Mouse (Mus musculus) cerebellum, adult 11 months (tissue): ENCODE data around the gene Evx2.

Experiments
- DNase-seq: peaks from one replicate; pipeline ENCODE4 v3.0.0; 2022

Gene Evx2

GRCm38 (mm10) chr2:74680561-74681398 is 21.4 kb upstream of the Evx2 start:
- no peak for DNase-seq

DNA sequence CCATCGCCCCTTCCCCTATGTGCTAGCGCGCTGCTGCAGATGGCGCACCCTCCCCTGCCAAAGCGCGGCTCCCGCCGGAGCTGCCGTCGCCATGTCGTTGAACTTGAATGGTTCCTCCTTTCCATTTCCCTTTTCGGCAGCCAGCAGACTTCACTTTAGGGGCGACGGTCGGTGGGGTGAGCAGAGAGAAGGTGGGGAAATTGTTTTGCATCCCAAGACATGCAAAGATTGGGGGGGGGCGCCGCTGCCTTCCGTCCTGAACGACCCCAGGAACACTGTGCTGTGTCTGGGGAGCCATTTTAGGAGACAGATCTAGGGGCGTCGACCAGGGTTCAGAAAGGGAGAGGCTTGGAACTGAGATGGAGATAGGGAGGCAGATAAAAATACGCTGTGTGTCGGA is 20.6 kb upstream of the Evx2 start:
- no peak for DNase-seq

- DNase-seq = no peak
Observed at GRCm38 (mm10) chr2:74679596-74679971, 20.2 kb upstream of the Evx2 start.

DNA sequence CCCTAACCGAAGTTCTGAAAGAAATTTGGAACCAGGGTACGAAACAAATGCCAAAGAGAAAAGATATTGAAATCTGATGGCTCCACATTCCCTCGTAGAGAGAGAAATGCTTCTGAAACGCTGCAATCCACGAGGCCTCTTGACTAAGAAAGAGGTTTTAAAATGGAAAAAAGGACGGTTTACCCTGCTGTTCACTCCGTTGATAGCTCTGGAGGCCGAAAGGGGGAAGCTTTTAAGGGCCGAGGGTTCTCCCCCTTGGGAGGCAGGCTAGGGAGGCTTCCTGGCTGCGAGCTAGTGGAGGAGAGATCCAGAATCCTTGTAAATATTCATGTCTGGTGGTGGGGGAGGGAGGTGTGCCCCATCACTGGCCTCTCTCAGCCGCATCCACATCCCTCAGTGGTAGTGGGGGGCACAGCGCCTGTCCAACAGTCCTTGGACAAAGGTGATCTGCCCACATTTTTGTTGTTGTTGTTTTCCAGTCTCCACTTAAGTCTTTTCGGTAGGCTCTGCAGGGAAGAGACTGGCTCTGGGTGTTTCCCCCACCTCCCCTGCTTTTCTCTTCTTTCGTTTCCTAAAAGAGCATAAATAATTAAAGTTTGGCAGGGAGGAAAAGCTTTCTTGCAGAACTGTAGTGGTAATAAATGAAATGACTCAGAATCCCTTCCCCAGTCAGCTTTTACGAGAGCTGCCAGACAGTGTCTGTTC is 19.7 kb upstream of the Evx2 start, which contains the start of gene Hoxd11:
Hoxd11 (plus strand) TSS at position 667 of the 705 bp plus-strand sequence.
- DNase-seq = no peak

- no peak for DNase-seq
Observed at GRCm38 (mm10) chr2:74677106-74677505, 17.7 kb upstream of the Evx2 start.

DNA sequence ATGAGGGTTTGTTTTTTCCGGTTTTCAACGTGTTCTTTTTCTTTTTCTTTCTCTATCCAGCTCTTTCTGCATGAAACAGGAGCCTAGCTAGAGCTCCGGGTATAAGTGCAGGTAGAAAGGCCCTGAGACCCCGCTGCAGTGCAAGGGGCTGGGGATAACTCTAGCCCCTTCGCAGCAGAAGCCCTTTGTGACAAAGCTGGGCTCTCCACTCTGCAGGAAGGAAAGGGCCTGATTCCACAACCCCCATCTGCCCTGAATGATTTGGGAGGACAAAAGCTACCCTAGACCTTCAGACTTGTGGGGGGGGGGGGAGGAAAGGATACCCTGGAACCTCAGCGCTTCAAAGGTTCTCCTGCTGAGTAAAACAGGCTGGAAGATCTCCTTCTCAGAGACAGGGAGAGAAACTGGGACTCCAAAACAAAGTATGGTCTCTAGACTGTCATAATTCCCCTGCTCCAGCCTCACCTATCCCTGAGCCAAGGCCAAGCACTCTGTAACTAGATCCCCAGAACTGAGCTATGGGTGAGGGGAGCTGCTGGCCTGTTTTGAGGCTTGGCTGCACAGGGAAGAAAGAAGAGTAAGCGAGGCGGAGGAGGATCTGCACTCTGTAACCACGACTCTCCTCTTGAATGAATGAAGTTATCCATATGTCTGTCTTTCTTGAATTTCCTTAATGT is 17.2 kb upstream of the Evx2 start:
- DNase-seq = no peak

DNA sequence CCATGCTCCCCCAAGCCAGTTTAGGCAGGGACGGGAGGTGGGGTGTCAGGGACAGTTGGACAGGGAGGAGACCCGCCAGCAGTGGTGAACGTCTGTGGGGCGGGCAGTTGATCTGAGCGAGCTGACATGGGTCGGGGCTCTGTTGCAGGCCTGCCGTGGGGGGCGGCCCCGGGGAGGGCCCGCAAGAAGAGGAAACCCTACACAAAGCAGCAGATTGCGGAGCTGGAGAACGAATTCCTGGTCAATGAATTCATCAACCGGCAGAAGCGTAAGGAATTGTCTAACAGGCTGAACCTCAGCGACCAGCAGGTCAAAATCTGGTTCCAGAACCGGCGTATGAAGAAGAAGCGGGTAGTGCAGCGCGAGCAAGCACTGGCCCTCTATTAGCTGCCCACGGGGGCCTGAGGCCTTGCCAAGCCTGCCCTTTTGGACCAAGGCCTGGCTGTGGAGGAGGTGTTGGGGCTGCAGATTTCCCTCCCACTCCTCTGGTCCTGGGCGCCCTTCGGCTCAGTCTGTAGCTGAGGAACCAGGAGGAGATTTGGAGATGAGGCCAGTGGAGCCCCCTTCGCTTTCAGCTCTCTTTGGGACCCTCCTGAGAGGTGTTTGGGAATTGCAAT is 16.4 kb upstream of the Evx2 start:
- no peak for DNase-seq

DNA sequence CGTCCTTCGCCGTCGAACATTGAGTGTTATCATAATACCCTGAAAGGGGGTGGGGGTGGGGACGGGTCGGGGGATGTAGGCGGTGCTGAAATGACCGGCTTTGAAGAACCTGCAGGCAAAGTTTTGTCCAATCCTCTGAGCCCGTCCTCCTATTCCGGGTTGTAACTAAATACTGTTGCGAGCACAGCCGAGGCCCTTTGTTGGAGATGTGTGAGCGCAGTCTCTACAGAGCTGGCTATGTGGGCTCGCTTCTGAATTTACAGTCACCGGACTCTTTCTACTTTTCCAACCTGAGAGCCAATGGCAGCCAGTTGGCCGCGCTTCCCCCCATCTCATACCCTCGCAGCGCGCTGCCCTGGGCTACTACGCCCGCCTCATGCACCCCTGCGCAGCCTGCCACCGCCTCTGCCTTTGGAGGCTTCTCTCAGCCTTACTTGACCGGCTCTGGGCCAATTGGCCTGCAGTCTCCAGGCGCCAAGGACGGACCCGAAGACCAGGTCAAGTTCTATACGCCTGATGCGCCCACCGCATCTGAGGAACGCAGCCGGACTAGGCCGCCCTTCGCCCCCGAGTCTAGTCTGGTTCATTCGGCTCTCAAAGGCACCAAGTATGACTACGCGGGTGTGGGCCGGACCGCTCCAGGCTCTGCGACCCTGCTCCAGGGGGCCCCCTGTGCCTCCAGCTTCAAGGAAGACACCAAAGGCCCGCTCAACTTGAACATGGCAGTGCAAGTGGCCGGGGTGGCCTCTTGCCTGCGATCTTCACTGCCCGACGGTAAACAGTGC is 15.7 kb upstream of the Evx2 start, which contains the start of gene Hoxd12:
Hoxd12 (plus strand) TSS at position 133 of the 785 bp plus-strand sequence.
- DNase-seq = no peak

GRCm38 (mm10) chr2:74673835-74674425 is 14.6 kb upstream of the Evx2 start:
- DNase-seq = no peak

- peak; percentile 28 for DNase-seq
Observed at GRCm38 (mm10) chr2:74672481-74673362, 13.4 kb upstream of the Evx2 start.

DNA sequence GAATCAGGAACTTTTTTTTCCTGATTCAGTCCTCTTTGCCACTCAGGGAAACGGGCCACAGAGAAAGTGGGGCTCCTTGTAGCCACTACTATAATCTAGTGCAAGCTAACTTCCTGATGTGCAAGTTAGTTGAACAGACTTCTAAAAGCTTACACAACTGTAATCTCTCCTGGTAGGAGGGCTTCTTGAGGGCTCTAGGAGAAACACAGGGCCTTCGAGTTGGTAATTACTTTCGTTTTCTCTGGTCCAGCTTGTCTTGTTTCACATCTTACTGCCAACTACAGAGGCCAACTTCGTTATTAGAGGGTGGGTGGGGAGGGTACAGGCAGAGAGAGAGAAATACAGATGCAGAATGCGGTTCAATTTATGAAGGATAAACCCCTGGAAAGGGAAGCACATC is 12.5 kb upstream of the Evx2 start:
- DNase-seq = no peak

DNA sequence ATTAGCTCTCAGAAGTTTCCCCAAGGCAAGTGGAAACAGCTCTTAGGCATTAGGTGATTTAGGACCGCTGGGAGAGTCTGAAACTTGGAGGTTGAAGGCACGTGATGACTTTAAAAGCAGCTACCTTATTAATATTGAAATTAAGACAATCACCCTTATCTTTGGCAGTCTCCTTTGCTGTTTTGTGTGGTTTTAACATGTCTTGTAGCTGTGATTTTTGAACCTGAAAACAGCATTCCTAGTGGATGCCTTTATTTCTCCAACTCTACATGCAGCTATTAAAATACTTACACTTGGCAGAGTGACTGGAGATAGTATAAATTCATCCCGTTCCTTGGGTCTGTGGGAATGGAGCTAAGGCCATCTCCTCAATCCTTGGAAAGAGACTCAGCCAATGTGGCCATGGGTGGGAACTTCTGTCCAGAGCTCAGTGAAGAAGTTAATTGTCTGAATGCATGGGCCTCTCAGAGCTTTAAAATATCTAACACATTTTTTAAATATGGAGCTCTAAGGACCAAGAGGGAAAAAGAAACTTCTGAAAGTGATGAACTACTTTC is 11.4 kb upstream of the Evx2 start:
- DNase-seq = no peak

DNA sequence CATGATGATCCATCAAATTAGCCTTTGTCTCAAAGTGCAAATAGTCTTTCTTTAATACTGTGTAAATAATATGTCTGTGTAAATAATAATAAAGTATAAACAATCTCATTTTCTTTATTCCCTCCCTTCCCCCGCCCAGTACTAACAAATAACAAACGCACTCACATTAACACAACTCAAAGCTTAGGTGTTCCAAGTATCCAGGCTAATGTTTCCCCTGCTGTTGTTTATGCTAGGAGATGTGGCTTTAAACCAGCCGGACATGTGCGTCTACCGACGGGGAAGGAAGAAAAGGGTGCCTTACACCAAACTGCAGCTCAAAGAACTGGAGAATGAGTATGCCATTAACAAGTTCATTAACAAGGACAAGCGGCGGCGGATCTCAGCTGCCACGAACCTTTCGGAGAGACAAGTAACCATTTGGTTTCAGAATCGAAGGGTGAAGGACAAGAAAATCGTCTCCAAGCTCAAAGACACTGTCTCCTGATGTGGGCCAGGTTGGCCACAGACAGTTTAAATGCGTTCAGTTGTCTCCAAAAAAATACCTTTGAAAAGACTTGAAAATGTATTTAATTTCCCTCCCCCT is 10.4 kb upstream of the Evx2 start:
- DNase-seq = no peak

DNA sequence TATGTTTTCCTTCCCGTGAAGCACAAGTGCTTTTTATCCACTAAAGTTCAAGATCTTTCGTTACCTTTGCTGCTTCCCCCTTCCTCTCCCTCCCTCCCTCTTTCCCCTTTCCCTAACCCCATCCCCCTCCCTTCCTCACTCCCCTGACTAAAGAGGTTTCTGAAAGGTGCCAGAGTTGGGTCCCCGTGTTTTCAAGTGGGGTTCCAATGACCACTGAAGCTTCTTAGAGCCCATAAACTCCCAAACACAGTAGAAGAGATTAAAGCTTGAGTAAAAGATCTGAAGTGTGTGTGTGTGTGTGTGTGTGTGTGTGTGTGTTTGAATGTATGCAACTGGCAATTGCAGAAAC is 9.8 kb upstream of the Evx2 start:
- DNase-seq = no peak

- DNase-seq = no peak
Observed at GRCm38 (mm10) chr2:74668370-74669229, 9.2 kb upstream of the Evx2 start.

DNA sequence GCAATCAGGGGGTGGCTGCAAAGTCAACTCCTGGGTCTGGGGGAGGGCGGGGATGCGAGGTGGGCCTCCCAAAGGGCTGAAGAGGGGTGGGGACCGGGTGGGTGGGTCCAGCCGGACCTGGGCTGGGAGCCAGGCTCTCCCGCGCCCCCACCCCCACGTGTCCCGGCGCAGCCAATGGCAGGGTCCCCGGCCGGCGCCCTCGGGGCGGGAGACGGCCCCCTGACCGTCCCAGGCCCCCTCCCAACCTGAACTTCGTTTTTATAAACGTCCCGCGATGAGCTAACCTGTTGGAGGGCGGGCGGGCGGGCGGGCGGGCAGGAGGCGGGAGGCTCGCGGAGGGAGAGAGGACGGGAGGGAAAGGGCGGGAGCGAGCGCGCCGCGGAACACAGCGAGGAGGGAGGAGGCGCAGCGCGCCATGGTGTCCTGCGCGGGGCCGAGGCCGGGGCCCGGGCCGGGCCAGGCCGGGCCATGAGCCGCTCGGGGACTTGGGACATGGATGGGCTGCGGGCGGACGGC is 8.5 kb upstream of the Evx2 start, which contains the start of gene Hoxd13:
Hoxd13 (plus strand) TSS at position 469 of the 516 bp plus-strand sequence.
- no peak for DNase-seq

GRCm38 (mm10) chr2:74667191-74667841 is 8.0 kb upstream of the Evx2 start:
- no peak for DNase-seq

- DNase-seq = no peak
Observed at GRCm38 (mm10) chr2:74666411-74666810, 7.1 kb upstream of the Evx2 start.
